Mouse (Mus musculus) kidney, postnatal 0 days (tissue): ENCODE results near the gene Cbx7. TPM values are rescaled to one million over a fixed set of nuclear protein-coding genes. Genes with fewer than 3 reads are reported as not detected.
A peak's percentile ranks its signal among the peaks of the same experiment; 100 is the strongest.
"Not testable (repeated sequence)": the region's sequence is repeated elsewhere in the genome, so short reads cannot be mapped to it uniquely, and the experiment has no call there.

ENCODE experiments used
- ATAC-seq: fragments of 200-750 bp; cut with Nextera tagmentation; replicated peaks from 2 replicates; pipeline ENCODE4 v1.8.0; 2017; ENCODE audit warnings: low read depth, moderate number of reproducible peaks, moderate TSS enrichment, moderate library complexity; ENCODE audit not compliant: low FRiP score
- DNase-seq: peaks from one replicate; pipeline ENCODE4 v3.0.0-alpha.2; 2016; ENCODE audit warnings: low spot score
- H3K27ac ChIP-seq: fragments of 300-500 bp; sonication (generic); 2 replicates; pipeline ENCODE4 v1.5.1; 2014; ENCODE audit warnings: mild to moderate bottlenecking
- H3K27me3 ChIP-seq: fragments of 300-500 bp; sonication (generic); 2 replicates; pipeline ENCODE4 v1.6.1; 2014; ENCODE audit warnings: low read length, mixed read lengths; ENCODE audit not compliant: insufficient read depth
- H3K36me3 ChIP-seq: fragments of 300-500 bp; sonication (generic); 2 replicates; pipeline ENCODE4 v1.6.1; 2014; ENCODE audit warnings: low read length, mixed read lengths; ENCODE audit not compliant: insufficient read depth
- H3K4me1 ChIP-seq: fragments of 300-500 bp; sonication (generic); replicated peaks from 2 replicates; pipeline ENCODE4 v1.6.1; 2014; ENCODE audit warnings: antibody characterized with exemption, low read length, mixed read lengths; ENCODE audit not compliant: insufficient read depth
- H3K4me2 ChIP-seq: fragments of 300-500 bp; sonication (generic); 2 replicates; pipeline ENCODE4 v1.6.1; 2014; ENCODE audit warnings: mild to moderate bottlenecking, low read length, moderate library complexity, mixed read lengths
- H3K4me3 ChIP-seq: fragments of 300-500 bp; sonication (generic); replicated peaks from 2 replicates; pipeline ENCODE4 v1.5.1; 2014; ENCODE audit warnings: low read depth, low read length
- H3K9ac ChIP-seq: fragments of 300-500 bp; sonication (generic); 2 replicates; pipeline ENCODE4 v1.6.1; 2014; ENCODE audit warnings: low read depth, low read length
- H3K9me3 ChIP-seq: fragments of 300-500 bp; sonication (generic); replicated peaks from 2 replicates; pipeline ENCODE4 v1.6.1; 2016; ENCODE audit warnings: low read length, inconsistent platforms, mixed read lengths
- CTCF ChIP-seq: IDR thresholded peaks from 2 replicates; pipeline ENCODE4 v1.5.1; 2016; ENCODE audit warnings: antibody characterized with exemption, low read depth, mild to moderate bottlenecking, moderate library complexity
- WGBS: fragments of 180-500 bp; shearing (Covaris S2); extraction: QIAGEN DNeasy Blood & Tissue Kit; methylation state at CpG from one replicate; pipeline ENCODE4 v1.1.7; 2014; 5-methylcytosine and 5-hydroxymethylcytosine counted together
- polyA plus RNA-seq: library from polyadenylated mRNA; unstranded; fragments of >200 nt; fragmentation: Nextera tagmentation; extraction: Ambion mirVana; gene quantifications from 2 replicates; pipeline ENCODE4 v1.2.1, GENCODE M21; 2015

Cbx7 gene
- polyA plus RNA-seq, 1 experiment from 2014 or later = 4.6 TPM

GRCm38 (mm10) chr15:79896080-79896725 lies 74.7 kb downstream of the Cbx7 start:
- Histone ChIP-seq H3K4me1 (peaks cover 5% of the 10 kb centered on the region; the same call in 1 of the 2 replicates), H3K4me3 (no peak overlapping the region), H3K36me3 (no peaks in the 10 kb centered on the region), H3K4me2 (no peak overlapping the region), H3K27me3 (no peaks in the 10 kb centered on the region), H3K9ac (no peak overlapping the region), H3K9me3 (no peaks in the 10 kb centered on the region), H3K27ac (no peak overlapping the region)
- no peak for TF ChIP-seq CTCF
- no peak for ATAC-seq
- WGBS = 67% methylated on average over 9 of the region's 9 CpGs
- DNase-seq = peak; percentile 22

GRCm38 (mm10) chr15:79895221-79896079 lies 75.5 kb downstream of the Cbx7 start:
- 0 out of 2 replicates have a peak overlapping the region, but pooled peaks have one; percentile 30 for H3K4me2 ChIP-seq
- 73% methylated on average over 10 of the region's 23 CpGs for WGBS
- not testable (repeated sequence) for H3K4me3 ChIP-seq

GRCm38 (mm10) chr15:79894343-79894742 lies 76.6 kb downstream of the Cbx7 start:
- Histone ChIP-seq H3K4me1 (peaks cover 5% of the 10 kb centered on the region; the same call in 1 of the 2 replicates), H3K9ac (no peak overlapping the region), H3K27me3 (no peaks in the 10 kb centered on the region), H3K4me2 (peak overlapping the region; percentile 36), H3K27ac (peak overlapping the region; percentile 71), H3K4me3 (no peak overlapping the region), H3K36me3 (no peaks in the 10 kb centered on the region), H3K9me3 (no peaks in the 10 kb centered on the region)
- DNase-seq = no peak
- no peak for ATAC-seq
- no peak for TF ChIP-seq CTCF
- WGBS = 71% methylated on average over 4 of the region's 4 CpGs

More at GRCm38 (mm10) chr15:79895221-79896079, 75.5 kb downstream of the Cbx7 start:
- H3K4me1 ChIP-seq, ATAC-seq, H3K9ac ChIP-seq, DNase-seq, H3K36me3 ChIP-seq, H3K27me3 ChIP-seq, H3K9me3 ChIP-seq: not testable (repeated sequence)
- H3K27ac ChIP-seq = peak overlapping the region; percentile 71

GRCm38 (mm10) chr15:79893824-79894123 lies 77.1 kb downstream of the Cbx7 start:
- no peaks in the 10 kb centered on the region for H3K27me3 ChIP-seq
- no peaks in the 10 kb centered on the region for H3K36me3 ChIP-seq
- H3K4me2 ChIP-seq = peak overlapping the region; percentile 69
- DNase-seq (no peak), ATAC-seq (no peak)
- no peak overlapping the region for H3K9ac ChIP-seq
- TF ChIP-seq CTCF = no peak
- no peaks in the 10 kb centered on the region for H3K9me3 ChIP-seq
- WGBS = 59% methylated on average over 3 of the region's 3 CpGs
- H3K4me1 ChIP-seq = peaks cover 5% of the 10 kb centered on the region; the same call in 1 of the 2 replicates
- H3K4me3 ChIP-seq = peak overlapping the region; percentile 4; the same call in 1 of the 2 replicates
- H3K27ac ChIP-seq = no peak overlapping the region

- H3K27me3 ChIP-seq = no peaks in the 10 kb centered on the region
- H3K36me3 ChIP-seq = no peaks in the 10 kb centered on the region
- WGBS = 59% methylated on average over 15 of the region's 15 CpGs
- DNase-seq (no peak), ATAC-seq (no peak)
- H3K9ac ChIP-seq = peak overlapping the region; percentile 55
- peak overlapping the region; percentile 69 for H3K4me2 ChIP-seq
- peak overlapping the region; percentile 51 for H3K4me3 ChIP-seq
- peaks cover 5% of the 10 kb centered on the region; the same call in 1 of the 2 replicates for H3K4me1 ChIP-seq
- peak overlapping the region; percentile 77 for H3K27ac ChIP-seq
- no peaks in the 10 kb centered on the region for H3K9me3 ChIP-seq
- TF ChIP-seq CTCF = no peak
These were observed 77.7 kb downstream of the Cbx7 start for GRCm38 (mm10) chr15:79892995-79893823.

- TF ChIP-seq CTCF = no peak
- Histone ChIP-seq H3K4me3 (peak overlapping the region; percentile 51), H3K4me2 (peak overlapping the region; percentile 69), H3K27ac (peak overlapping the region; percentile 77), H3K4me1 (peaks cover 5% of the 10 kb centered on the region; the same call in 1 of the 2 replicates), H3K36me3 (no peaks in the 10 kb centered on the region), H3K9ac (peak overlapping the region; percentile 55), H3K9me3 (no peaks in the 10 kb centered on the region), H3K27me3 (no peaks in the 10 kb centered on the region)
- 4% methylated on average over 11 of the region's 12 CpGs for WGBS
- ATAC-seq (peak; percentile 52; the same call in 1 of the 2 replicates), DNase-seq (peak; percentile 78)
These were observed 78.7 kb downstream of the Cbx7 start for GRCm38 (mm10) chr15:79892213-79892541.
